Mouse (Mus musculus) activated CD4-positive, CD25-positive, alpha-beta regulatory T cell (primary cell): ENCODE measurements around the gene Qtrt1. TPM values are rescaled to one million over a fixed set of nuclear protein-coding genes. Genes with fewer than 3 reads are reported as not detected.

Source experiments
- polyA plus RNA-seq, 2 experiments: library from polyadenylated mRNA; unstranded; fragments of 100-300 nt; shearing (Covaris generic); gene quantifications; one replicate each; pipeline ENCODE4 v1.2.1; 2017

The Qtrt1 gene
- polyA plus RNA-seq: 10 to 100 TPM; 26.3 to 54.9 TPM

GRCm38 (mm10) chr9:21411669-21412550 lies at the start of gene Qtrt1:
Qtrt1 (plus strand) TSS chr9:21411837.

GRCm38 (mm10) chr9:21367357-21368111 lies 44.1 kb upstream of the Qtrt1 start, which contains the start of gene Ilf3:
Ilf3 (plus strand) TSS chr9:21367871.

GRCm38 (mm10) chr9:21424631-21425555 lies 13.3 kb downstream of the Qtrt1 start, which contains the start of gene Dnm2:
Dnm2 (plus strand) TSS chr9:21424908.

Other genes starting within 250 kb of the Qtrt1 start
- 1 to 10 TPM in 1 of 2 experiments, under 1 TPM in 1; 0.45 to 3.7 TPM for gene Pde4a, start 246.1 kb upstream of the Qtrt1 start, polyA plus RNA-seq
- 10 to 100 TPM; 51.6 to 55.5 TPM for gene Keap1, start 172.5 kb upstream of the Qtrt1 start, polyA plus RNA-seq
- under 1 TPM in 1 of 2 experiments, not detected in 1; 0.06 TPM for gene S1pr5, start 163.4 kb upstream of the Qtrt1 start, polyA plus RNA-seq
- gene Atg4d, start 146.5 kb upstream of the Qtrt1 start, polyA plus RNA-seq: 10 to 100 TPM; 52.8 to 60.8 TPM
- 10 to 100 TPM; 19.0 to 38.8 TPM for gene Kri1, start 123.9 kb upstream of the Qtrt1 start, polyA plus RNA-seq
- 100 to 1,000 TPM; 105 to 242 TPM for gene Cdkn2d, start 120.4 kb upstream of the Qtrt1 start, polyA plus RNA-seq
- gene Ap1m2, start 99.5 kb upstream of the Qtrt1 start, polyA plus RNA-seq: 1 to 10 TPM; 1.9 to 2.8 TPM
- gene Slc44a2, start 91.1 kb upstream of the Qtrt1 start, polyA plus RNA-seq: 100 to 1,000 TPM; 328 to 350 TPM
- 10 to 100 TPM; 41.5 to 42.0 TPM for gene Ilf3, start 44.0 kb upstream of the Qtrt1 start, polyA plus RNA-seq
- 100 to 1,000 TPM; 192 to 223 TPM for gene Dnm2, start 13.1 kb downstream of the Qtrt1 start, polyA plus RNA-seq
- 1 to 10 TPM; 2.8 to 4.7 TPM for gene Tmed1, start 98.4 kb downstream of the Qtrt1 start, polyA plus RNA-seq
- 10 to 100 TPM; 24.6 to 59.7 TPM for gene AB124611, start 114.3 kb downstream of the Qtrt1 start, polyA plus RNA-seq
- gene Carm1, start 135.1 kb downstream of the Qtrt1 start, polyA plus RNA-seq: 10 to 100 TPM; 56.7 to 91.6 TPM
- 10 to 100 TPM; 31.7 to 39.3 TPM for gene Timm29, start 180.9 kb downstream of the Qtrt1 start, polyA plus RNA-seq
- 10 to 100 TPM; 21.2 to 28.7 TPM for gene Yipf2, start 181.0 kb downstream of the Qtrt1 start, polyA plus RNA-seq
- gene Smarca4, start 204.3 kb downstream of the Qtrt1 start, polyA plus RNA-seq: 10 to 100 TPM; 48.2 to 66.5 TPM